Mouse (Mus musculus): Measurements from ENCODE around the gene Chst1.

GRCm38 (mm10) chr2:92577824-92578223, 21.7 kb upstream of the Chst1 start:
- TF ChIP-seq POLR2A (IDR thresholded peaks at IDR 0.05; ENCODE audit: insufficient read length, low read depth) (no peak), USF1 (IDR thresholded peaks at IDR 0.05; ENCODE audit: low read depth) (no peak), MAX (IDR thresholded peaks at IDR 0.05; ENCODE audit: low read depth) (no peak), E2F4 (IDR thresholded peaks at IDR 0.05; ENCODE audit: insufficient read depth) (no peak), CEBPB (IDR thresholded peaks at IDR 0.05; ENCODE audit: insufficient read depth, poor library complexity, severe bottlenecking) (no peak), MYOD1 (IDR thresholded peaks at IDR 0.05; ENCODE audit: control insufficient read depth in 1 of 3, insufficient read length in 2 of 3, low read depth in 2 of 3) (no peak)
